Mouse (Mus musculus): ENCODE data around the gene Rarb.

- TF ChIP-seq CTCF (IDR thresholded peaks at IDR 0.05; ENCODE audit: low read depth, low read length): no peak
- TF ChIP-seq GATA2 (IDR thresholded peaks at IDR 0.05; ENCODE audit: borderline replicate concordance, low read depth, low read length): no peak
- no peak for TF ChIP-seq TAL1 (conservative IDR thresholded peaks at IDR 0.05; ENCODE audit: low read depth, low read length)
- no peak for TF ChIP-seq GATA1 (IDR thresholded peaks at IDR 0.05; ENCODE audit: borderline replicate concordance, low read length)
Measured at GRCm38 (mm10) chr14:16738538-16738937, 80.4 kb downstream of the Rarb start.
